Mouse (Mus musculus) stomach, postnatal 0 days (tissue): Measurements from ENCODE around the gene Hspb3.

Experiments used
- CTCF ChIP-seq: IDR thresholded peaks from 2 replicates; pipeline ENCODE4 v1.5.1; 2016; ENCODE audit warnings: antibody characterized with exemption, low read depth, mild to moderate bottlenecking, moderate library complexity
- EP300 ChIP-seq: optimal IDR thresholded peaks from 2 replicates; pipeline ENCODE3; 2016; ENCODE audit warnings: antibody characterized with exemption

- no peak for TF ChIP-seq CTCF
- TF ChIP-seq EP300, result no peak
Measured at GRCm38 (mm10) chr13:113622865-113623255, 40.6 kb downstream of the Hspb3 start.
